Mouse (Mus musculus) heart, postnatal 36 days (tissue): Measurements from ENCODE around the gene Agtr1b. TPM values are rescaled to one million over a fixed set of nuclear protein-coding genes. Genes with fewer than 3 reads are reported as not detected.
A peak's percentile ranks its signal among the peaks of the same experiment; 100 is the strongest.

Experiments
- DNase-seq, 2 experiments: peaks; one replicate each; pipeline ENCODE4 v3.0.0; 2021 to 2022
- intact Hi-C: fragments of 180-260 bp; cut with DNase I; formaldehyde crosslinking; loops from one replicate; pipeline ENCODE4 v1.15.1; 2025
- total RNA-seq, 2 experiments: library from RNA; stranded (reverse); gene quantifications; 2 replicates each; pipeline ENCODE4 v1.2.3; 2021

Agtr1b gene
- total RNA-seq, result not detected

- no peak for DNase-seq
- intact Hi-C loops, result no loop called here
Observed at GRCm38 (mm10) chr3:20366558-20367522, at the start of gene Agtr1b. TSS of gene Agtr1b (minus strand) at chr3:20367177.

DNA sequence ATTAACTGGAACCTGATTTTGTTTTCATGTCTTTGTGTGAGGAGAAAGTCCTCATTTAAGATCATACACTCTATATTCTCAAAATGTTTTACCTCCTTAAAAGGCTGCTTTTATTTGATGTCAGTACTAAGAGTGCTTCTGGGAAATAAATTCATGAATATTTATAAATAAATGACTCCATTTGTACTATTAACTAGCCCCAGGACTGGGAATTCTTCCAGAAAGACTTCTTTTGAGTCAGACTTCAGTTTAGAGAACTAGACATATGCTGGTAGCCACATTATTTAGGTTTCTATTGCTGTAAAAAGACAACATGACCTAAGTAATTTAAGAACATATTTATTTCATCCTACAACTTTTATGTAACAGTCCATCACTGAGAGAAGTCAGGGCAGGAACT is 13.4 kb downstream of the Agtr1b start:
- no peak for DNase-seq
- intact Hi-C loops, result no loop called here

- DNase-seq, result no peak
- intact Hi-C loops, result no loop called here
Observed at GRCm38 (mm10) chr3:20348206-20348605, 18.8 kb downstream of the Agtr1b start.

DNA sequence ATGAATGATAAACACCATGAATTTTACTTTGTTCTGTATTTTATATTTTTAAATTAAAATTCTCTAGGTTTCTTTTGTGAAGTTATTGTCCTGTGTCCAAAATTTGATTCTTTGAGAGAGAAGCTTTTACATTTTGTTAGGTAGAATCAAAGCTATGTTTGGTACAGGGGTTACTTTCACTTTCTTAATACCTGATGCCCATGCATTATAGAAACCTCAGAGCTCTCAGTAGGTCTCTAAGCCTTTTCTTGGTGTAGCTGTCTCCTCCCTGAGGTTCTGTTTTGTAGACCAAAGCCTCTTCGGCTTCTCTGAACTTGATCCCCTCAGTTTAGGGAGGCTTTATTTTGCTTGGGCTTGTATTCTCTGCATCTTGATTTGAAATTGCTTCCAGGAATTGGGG is 26.6 kb downstream of the Agtr1b start:
- DNase-seq, result no peak
- intact Hi-C loops, result no loop called here

DNA sequence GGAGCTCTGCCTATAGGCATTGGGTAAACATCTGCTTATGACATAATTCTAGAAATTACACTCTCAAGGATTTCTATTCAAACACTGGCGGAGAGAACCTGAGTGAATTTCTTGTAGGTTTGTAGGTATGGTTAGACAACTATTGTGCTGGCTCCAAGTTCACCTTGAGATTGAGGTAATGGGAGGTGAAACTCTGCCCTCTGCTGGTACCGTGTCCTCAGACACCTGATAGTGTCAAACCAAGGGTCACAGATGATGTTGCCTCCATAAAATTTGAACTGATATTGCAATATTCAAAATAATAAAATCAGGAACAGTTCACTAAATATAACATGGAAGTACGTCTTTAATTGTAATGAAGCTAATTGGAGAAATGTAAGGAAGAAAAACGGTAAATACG is 32.3 kb downstream of the Agtr1b start:
- intact Hi-C loops, result no loop called here

DNA sequence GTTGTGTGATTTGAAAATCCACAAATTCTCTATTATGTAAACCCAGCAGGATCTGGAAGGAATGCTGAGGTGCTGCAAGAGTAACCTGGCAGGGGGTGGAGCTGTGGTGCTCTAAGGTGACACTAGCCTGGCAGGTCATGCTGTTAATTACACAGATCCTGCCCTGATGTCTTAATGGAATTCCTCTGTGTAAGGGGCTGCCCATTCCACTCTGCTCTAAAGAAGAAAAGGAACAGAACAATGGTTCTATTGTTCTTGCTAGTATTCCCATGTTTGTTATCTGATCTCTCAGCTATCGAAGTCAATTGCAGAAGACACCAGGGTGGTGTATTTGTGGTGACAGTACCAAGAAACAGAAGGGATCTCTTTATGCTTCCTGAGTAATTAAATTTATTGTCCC is 49.7 kb downstream of the Agtr1b start:
- intact Hi-C loops, result no loop called here

More for the DNA sequence above, 32.3 kb downstream of the Agtr1b start:
- DNase-seq, result peak in 1 of 2 experiments; percentile 11

DNA sequence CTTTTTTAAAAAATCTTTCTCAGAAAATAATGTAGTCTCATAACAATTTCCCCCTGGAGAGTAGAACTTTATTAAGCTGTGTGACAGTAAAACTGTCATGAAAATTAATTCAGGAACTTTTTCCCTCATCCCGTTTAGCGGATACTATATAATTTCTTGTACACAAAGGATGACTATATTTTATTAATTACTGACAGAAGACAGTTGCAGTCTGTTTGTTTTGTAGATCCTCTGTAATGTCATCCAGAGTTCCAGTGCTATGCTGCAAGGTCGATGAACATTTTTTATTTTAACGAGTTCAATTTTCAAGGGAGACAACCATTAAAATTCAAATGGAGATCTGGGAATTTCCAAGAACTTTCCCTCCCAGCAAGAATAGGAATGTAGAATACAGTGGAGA is 57.8 kb downstream of the Agtr1b start:
- intact Hi-C loops, result no loop called here
- DNase-seq, result no peak

More for the DNA sequence above, 49.7 kb downstream of the Agtr1b start:
- DNase-seq, result no peak

DNA sequence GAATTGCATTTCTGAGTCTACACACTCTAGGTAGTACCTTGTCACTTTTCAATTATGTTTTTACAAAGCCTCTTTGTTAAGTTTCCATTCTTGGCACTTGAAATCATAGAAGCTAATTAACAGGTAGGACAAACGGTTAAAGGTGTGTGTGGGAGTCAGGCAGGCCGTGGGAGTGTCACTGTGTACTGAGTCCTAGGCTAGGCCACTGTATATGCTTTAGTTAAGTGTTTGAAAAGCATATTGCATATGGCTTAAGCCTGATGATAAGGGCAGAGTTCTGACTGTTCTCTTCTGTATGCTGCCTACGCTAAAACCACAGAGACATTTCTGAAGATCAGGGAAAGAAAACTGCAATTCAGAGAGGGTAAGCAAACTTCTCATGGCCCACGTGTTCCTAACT is 59.7 kb downstream of the Agtr1b start:
- intact Hi-C loops, result no loop called here
- no peak for DNase-seq

DNA sequence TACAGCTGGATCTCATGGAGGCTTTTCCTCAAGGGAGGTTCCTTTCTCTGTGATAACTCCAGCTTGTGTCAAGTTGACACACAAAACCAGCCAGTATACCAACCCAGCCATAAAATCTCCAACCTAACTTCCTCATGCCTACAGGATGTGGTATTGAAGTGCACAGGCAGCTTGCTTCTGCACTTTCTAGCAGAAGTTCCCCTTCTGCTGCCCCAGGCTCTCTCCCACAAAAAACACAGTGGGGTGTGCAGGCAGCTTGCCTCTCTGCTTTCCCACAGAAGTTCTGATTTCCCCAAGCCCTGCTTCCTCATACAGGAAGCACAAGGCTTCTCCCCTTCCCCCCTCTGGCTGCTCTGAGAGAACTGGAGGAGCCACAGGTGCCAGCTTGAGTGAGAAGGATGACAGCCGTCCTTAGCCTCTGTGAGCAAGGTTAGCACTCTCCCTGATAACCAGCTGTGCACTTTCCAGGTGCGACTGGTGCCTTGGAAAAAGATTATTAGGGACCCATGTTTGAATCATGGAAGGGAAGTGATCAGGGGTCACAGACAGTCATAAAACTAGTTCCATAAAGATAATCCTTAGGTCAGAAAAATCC is 62.1 kb downstream of the Agtr1b start:
- peak; percentile 8 to 14 for DNase-seq
- intact Hi-C loops, result no loop called here

DNA sequence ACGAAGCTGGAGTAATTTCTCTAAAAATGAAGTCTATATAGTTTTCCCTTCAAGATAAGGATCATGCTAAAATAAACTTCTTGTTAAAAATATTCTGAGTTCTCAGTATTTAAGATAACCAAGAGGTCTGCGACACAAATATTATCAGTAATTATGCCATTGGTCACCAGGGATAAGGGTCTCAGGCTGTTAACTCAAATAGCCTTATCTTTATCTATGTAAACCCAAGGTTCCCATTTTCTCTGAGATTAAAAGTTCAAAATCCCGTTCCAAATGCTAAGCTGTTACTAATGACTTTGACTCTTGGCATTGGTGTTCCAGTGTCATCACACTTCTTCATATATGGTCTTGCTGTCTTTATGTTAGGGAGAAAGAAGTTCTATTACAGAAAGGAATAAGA is 71.4 kb downstream of the Agtr1b start:
- intact Hi-C loops, result no loop called here
- no peak for DNase-seq

- DNase-seq, result no peak
- intact Hi-C loops, result no loop called here
Observed at GRCm38 (mm10) chr3:20294542-20295348, 72.2 kb downstream of the Agtr1b start.

DNA sequence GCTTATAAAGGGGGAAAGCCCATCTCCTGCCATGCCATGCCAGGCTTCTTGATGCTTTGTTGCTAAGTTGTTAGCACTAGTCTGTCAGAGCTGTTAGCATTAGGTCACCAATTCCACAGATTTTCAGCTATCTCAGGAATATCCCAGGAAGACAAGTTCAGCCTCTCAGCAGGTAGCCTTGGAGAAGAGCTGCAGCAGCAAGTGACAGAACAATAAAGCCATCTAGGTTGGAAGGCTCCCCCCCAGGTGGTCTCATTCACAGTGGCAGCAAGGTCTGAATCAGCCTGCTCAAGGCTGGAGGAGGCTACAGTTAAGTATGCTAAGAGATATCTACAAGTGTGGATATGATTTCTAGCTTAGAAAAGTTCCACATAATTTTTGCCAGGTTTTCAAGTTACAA is 75.6 kb downstream of the Agtr1b start:
- no peak for DNase-seq
- intact Hi-C loops, result no loop called here

DNA sequence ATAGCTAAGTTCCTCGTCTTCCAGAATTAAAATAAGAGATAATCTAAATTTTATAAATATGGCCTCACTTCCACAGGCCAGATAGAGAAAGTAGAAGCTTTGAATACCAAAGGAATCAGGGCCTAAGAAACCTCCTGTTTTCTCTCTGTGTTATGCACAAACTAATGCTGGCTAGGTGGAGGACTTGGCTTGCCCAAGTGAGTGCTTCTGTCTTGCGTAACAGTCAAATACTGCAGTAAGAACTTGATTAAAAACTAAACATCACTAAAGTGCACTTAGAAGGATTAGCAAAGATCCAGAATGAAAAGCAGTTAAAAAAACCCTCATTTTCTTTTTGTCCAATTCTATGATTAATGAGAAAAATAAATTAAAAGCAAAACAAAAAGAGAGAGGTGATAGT is 78.2 kb downstream of the Agtr1b start:
- intact Hi-C loops, result no loop called here
- no peak for DNase-seq

DNA sequence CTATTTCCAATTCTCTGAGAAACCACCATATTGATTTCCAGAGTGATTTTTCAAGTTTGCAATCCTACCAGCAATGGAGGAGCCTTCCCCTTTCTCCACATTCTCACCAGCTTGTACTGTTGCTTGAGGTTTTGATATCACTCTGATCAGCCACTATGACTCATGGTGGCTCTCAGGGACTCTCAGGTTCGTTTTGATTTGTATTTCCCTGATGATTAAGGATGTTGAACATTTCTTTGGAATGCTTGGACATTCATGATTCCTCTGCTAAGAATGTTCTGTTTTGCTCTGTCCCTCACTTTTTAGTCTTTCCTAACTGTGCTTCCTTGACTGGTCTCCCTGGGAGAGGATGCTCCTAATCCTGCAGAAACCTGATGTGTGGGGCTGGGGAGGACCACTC is 85.2 kb downstream of the Agtr1b start:
- intact Hi-C loops, result no loop called here
- no peak for DNase-seq

DNA sequence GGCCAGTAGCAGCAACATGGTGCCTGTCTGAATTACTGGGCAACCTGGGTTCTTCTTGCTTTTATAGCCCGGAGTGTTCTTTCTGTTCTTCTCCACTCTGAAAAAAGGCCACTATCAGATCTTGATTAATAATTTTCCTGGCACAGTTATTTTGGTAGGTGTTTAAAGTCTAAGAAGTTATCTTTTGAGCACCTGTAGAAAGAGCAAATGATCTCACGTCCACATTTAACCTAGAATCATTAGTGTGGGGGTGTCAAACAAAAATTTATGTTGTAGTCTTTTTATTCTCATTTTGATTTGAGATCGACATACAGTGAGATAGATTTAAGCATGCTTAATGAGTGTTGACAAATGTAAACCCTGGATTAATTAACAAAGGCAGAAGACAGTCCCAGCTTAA is 91.3 kb downstream of the Agtr1b start, which contains the start of gene Cpb1:
TSS of gene Cpb1 (minus strand) at position 101 of the 400 bp plus-strand sequence.
- intact Hi-C loops, result no loop called here
- DNase-seq, result no peak

Other genes with a start within 250 kb of the Agtr1b start
- gene Gyg, start 211.9 kb downstream of the Agtr1b start, total RNA-seq, result 100 to 1,000 TPM; 151 to 158 TPM
- 1 to 10 TPM; 1.2 to 1.7 TPM for gene Cpa3, start 125.0 kb downstream of the Agtr1b start, total RNA-seq
- not detected for gene Cpb1, start 91.4 kb downstream of the Agtr1b start, total RNA-seq